8 mouse cellular contexts compared by ENCODE assay signal in genomic region chr8:125218669-125219068, GRCm38 (mm10).
DNase-seq lines count a peak whose midpoint lies in the region; ATAC-seq lines count a peak whose summit lies in the region.

No protein-coding gene starts in this region.

- no peaks in the 10 kb centered on the region for H3K36me3 ChIP-seq in heart, embryonic 14.5 days (ENCODE audit: control insufficient read depth, insufficient read depth, low read length)
- no peaks in the 10 kb centered on the region for H3K36me3 ChIP-seq in heart, embryonic 11.5 days (ENCODE audit: control insufficient read depth, insufficient read depth, low read length)
- no peaks in the 10 kb centered on the region for H3K36me3 ChIP-seq in forebrain, embryonic 14.5 days (ENCODE audit: control insufficient read depth, insufficient read depth, low read length)
- no peaks in the 10 kb centered on the region for H3K36me3 ChIP-seq in neural tube, embryonic 15.5 days
- H3K36me3 ChIP-seq in kidney, embryonic 15.5 days = no peaks in the 10 kb centered on the region
- H3K36me3 ChIP-seq in kidney, embryonic 16.5 days (ENCODE audit: insufficient read depth, low read length) = no peaks in the 10 kb centered on the region

- WGBS in heart, embryonic 14.5 days = 51% methylated on average over 4 of the region's 4 CpGs
- 56% methylated on average over 4 of the region's 4 CpGs for WGBS in heart, embryonic 11.5 days (ENCODE audit: insufficient replicate concordance)
- 2% methylated on average over 4 of the region's 4 CpGs for WGBS in forebrain, embryonic 14.5 days
- WGBS in neural tube, embryonic 15.5 days = 27% methylated on average over 4 of the region's 4 CpGs
- WGBS in kidney, embryonic 15.5 days = 56% methylated on average over 4 of the region's 4 CpGs
- WGBS in kidney, embryonic 16.5 days = 55% methylated on average over 4 of the region's 4 CpGs

- no peak overlapping the region for H3K4me3 ChIP-seq in heart, embryonic 14.5 days (ENCODE audit: control insufficient read depth in 1 of 2, insufficient read depth in 1 of 2, low read depth in 1 of 2, low read length in 2 of 2)
- no peak overlapping the region for H3K4me3 ChIP-seq in heart, embryonic 11.5 days (ENCODE audit: low read depth, low read length)
- no peak overlapping the region for H3K4me3 ChIP-seq in forebrain, embryonic 14.5 days (ENCODE audit: low read depth, low read length)
- no peak overlapping the region for H3K4me3 ChIP-seq in neural tube, embryonic 15.5 days (replicated peaks)
- no peak overlapping the region for H3K4me3 ChIP-seq in kidney, embryonic 15.5 days (replicated peaks)
- no peak overlapping the region for H3K4me3 ChIP-seq in kidney, embryonic 16.5 days (ENCODE audit: low read length)

- peaks cover 28 to 35% of the 10 kb centered on the region in 2 experiments for H3K4me1 ChIP-seq in heart, embryonic 14.5 days (ENCODE audit: control insufficient read depth in 2 of 2, insufficient read depth in 2 of 2, low read length in 2 of 2)
- peaks cover 18% of the 10 kb centered on the region for H3K4me1 ChIP-seq in heart, embryonic 11.5 days (ENCODE audit: control insufficient read depth, insufficient read depth, low read length)
- peaks cover 31% of the 10 kb centered on the region for H3K4me1 ChIP-seq in forebrain, embryonic 14.5 days (ENCODE audit: control insufficient read depth, insufficient read depth, low read length)
- peaks cover 28% of the 10 kb centered on the region for H3K4me1 ChIP-seq in neural tube, embryonic 15.5 days
- H3K4me1 ChIP-seq in kidney, embryonic 15.5 days = peaks cover 11% of the 10 kb centered on the region
- peaks cover 9% of the 10 kb centered on the region for H3K4me1 ChIP-seq in kidney, embryonic 16.5 days (ENCODE audit: insufficient read depth, low read length)

- H3K9me3 ChIP-seq in heart, embryonic 14.5 days (ENCODE audit: control insufficient read depth, low read length) = no peaks in the 10 kb centered on the region
- no peaks in the 10 kb centered on the region for H3K9me3 ChIP-seq in heart, embryonic 11.5 days (replicated peaks; ENCODE audit: control insufficient read depth, low read length)
- H3K9me3 ChIP-seq in forebrain, embryonic 14.5 days (replicated peaks; ENCODE audit: control insufficient read depth, low read length) = no peaks in the 10 kb centered on the region
- no peaks in the 10 kb centered on the region for H3K9me3 ChIP-seq in neural tube, embryonic 15.5 days (replicated peaks)
- no peaks in the 10 kb centered on the region for H3K9me3 ChIP-seq in kidney, embryonic 15.5 days (replicated peaks)
- H3K9me3 ChIP-seq in kidney, embryonic 16.5 days (ENCODE audit: low read length) = no peaks in the 10 kb centered on the region

- ATAC-seq in heart, embryonic 14.5 days (ENCODE audit: insufficient number of reproducible peaks, insufficient read depth, low FRiP score, low read depth) = no peak
- no peak for ATAC-seq in heart, embryonic 11.5 days (replicated peaks; ENCODE audit: insufficient number of reproducible peaks, low FRiP score, low TSS enrichment)
- peak; percentile 77 for ATAC-seq in forebrain, embryonic 14.5 days
- no peak for ATAC-seq in neural tube, embryonic 15.5 days (ENCODE audit: low FRiP score)
- no peak for ATAC-seq in kidney, embryonic 15.5 days (replicated peaks; ENCODE audit: low FRiP score)
- ATAC-seq in kidney, embryonic 16.5 days (ENCODE audit: low FRiP score, low TSS enrichment) = no peak

- H3K9ac ChIP-seq in heart, embryonic 14.5 days (ENCODE audit: low read length) = no peak overlapping the region
- H3K9ac ChIP-seq in heart, embryonic 11.5 days (ENCODE audit: low read depth, low read length) = no peak overlapping the region
- peak overlapping the region; percentile 48 for H3K9ac ChIP-seq in forebrain, embryonic 14.5 days (ENCODE audit: low read length)
- peak overlapping the region; percentile 14; the same call in 1 of the 2 replicates for H3K9ac ChIP-seq in neural tube, embryonic 15.5 days (replicated peaks)
- no peak overlapping the region for H3K9ac ChIP-seq in kidney, embryonic 15.5 days
- no peak overlapping the region for H3K9ac ChIP-seq in kidney, embryonic 16.5 days (replicated peaks; ENCODE audit: low read length)

- H3K27ac ChIP-seq in heart, embryonic 14.5 days (replicated peaks in 1 of 2; ENCODE audit: control insufficient read depth in 1 of 2, insufficient read depth in 1 of 2, low read depth in 2 of 2, low read length in 2 of 2) = no peak overlapping the region
- H3K27ac ChIP-seq in heart, embryonic 11.5 days (ENCODE audit: low read depth, low read length) = no peak overlapping the region
- H3K27ac ChIP-seq in forebrain, embryonic 14.5 days (ENCODE audit: low read depth, low read length) = peak overlapping the region; percentile 91
- peak overlapping the region; percentile 58; the same call in 1 of the 2 replicates for H3K27ac ChIP-seq in neural tube, embryonic 15.5 days (replicated peaks)
- no peak overlapping the region for H3K27ac ChIP-seq in kidney, embryonic 15.5 days
- H3K27ac ChIP-seq in kidney, embryonic 16.5 days (ENCODE audit: low read length) = no peak overlapping the region

- H3K27me3 ChIP-seq in heart, embryonic 14.5 days (ENCODE audit: control insufficient read depth, insufficient read depth, low read length) = no peaks in the 10 kb centered on the region
- no peaks in the 10 kb centered on the region for H3K27me3 ChIP-seq in heart, embryonic 11.5 days (ENCODE audit: control insufficient read depth, insufficient read depth, low read length)
- no peaks in the 10 kb centered on the region for H3K27me3 ChIP-seq in forebrain, embryonic 14.5 days (replicated peaks; ENCODE audit: control insufficient read depth, insufficient read depth, low read length)
- no peaks in the 10 kb centered on the region for H3K27me3 ChIP-seq in neural tube, embryonic 15.5 days (replicated peaks)
- H3K27me3 ChIP-seq in kidney, embryonic 15.5 days = no peaks in the 10 kb centered on the region; the same call in 1 of the 2 replicates
- H3K27me3 ChIP-seq in kidney, embryonic 16.5 days (ENCODE audit: insufficient read depth, low read length) = no peaks in the 10 kb centered on the region

- DNase-seq in forebrain, embryonic 14.5 days (ENCODE audit: low spot score) = peak; percentile 92
- peak; percentile 61 to 62 for DNase-seq in layer of hippocampus, postnatal 36 days
- no peak for DNase-seq in thymus, postnatal 14 days

- H3K4me2 ChIP-seq in heart, embryonic 14.5 days (ENCODE audit: low read length) = 0 out of 2 replicates have a peak overlapping the region, but pooled peaks have one; percentile 21
- no peak overlapping the region for H3K4me2 ChIP-seq in heart, embryonic 11.5 days
- peak overlapping the region; percentile 36 for H3K4me2 ChIP-seq in forebrain, embryonic 14.5 days (ENCODE audit: low read length)
- peak overlapping the region; percentile 36 for H3K4me2 ChIP-seq in neural tube, embryonic 15.5 days
- H3K4me2 ChIP-seq in kidney, embryonic 15.5 days = no peak overlapping the region
- H3K4me2 ChIP-seq in kidney, embryonic 16.5 days (replicated peaks; ENCODE audit: low read depth, low read length) = no peak overlapping the region

Comparison
In these comparisons a context has a peak if more than half of its experiments do, and no peak if none do; other contexts are left out.
1. H3K4me2 ChIP-seq: peak in heart, embryonic 14.5 days (single experiment), forebrain, embryonic 14.5 days (single experiment) and neural tube, embryonic 15.5 days (single experiment); none in heart, embryonic 11.5 days (single experiment), kidney, embryonic 15.5 days (single experiment) and kidney, embryonic 16.5 days (single experiment).
2. H3K27ac ChIP-seq: peak in forebrain, embryonic 14.5 days (single experiment) and neural tube, embryonic 15.5 days (single experiment); none in heart, embryonic 14.5 days (0 of 2), heart, embryonic 11.5 days (single experiment), kidney, embryonic 15.5 days (single experiment) and kidney, embryonic 16.5 days (single experiment).
3. H3K9ac ChIP-seq: peak in forebrain, embryonic 14.5 days (single experiment) and neural tube, embryonic 15.5 days (single experiment); none in heart, embryonic 14.5 days (single experiment), heart, embryonic 11.5 days (single experiment), kidney, embryonic 15.5 days (single experiment) and kidney, embryonic 16.5 days (single experiment).